Mouse (Mus musculus) cerebellum, postnatal 10 days (tissue): Measurements from ENCODE around the gene Izumo4.

Experiments
- DNase-seq, 2 experiments: peaks; one replicate each; pipeline ENCODE4 v3.0.0; 2021; ENCODE audit warnings: mixed read lengths in 2 of 2

The Izumo4 gene

DNA sequence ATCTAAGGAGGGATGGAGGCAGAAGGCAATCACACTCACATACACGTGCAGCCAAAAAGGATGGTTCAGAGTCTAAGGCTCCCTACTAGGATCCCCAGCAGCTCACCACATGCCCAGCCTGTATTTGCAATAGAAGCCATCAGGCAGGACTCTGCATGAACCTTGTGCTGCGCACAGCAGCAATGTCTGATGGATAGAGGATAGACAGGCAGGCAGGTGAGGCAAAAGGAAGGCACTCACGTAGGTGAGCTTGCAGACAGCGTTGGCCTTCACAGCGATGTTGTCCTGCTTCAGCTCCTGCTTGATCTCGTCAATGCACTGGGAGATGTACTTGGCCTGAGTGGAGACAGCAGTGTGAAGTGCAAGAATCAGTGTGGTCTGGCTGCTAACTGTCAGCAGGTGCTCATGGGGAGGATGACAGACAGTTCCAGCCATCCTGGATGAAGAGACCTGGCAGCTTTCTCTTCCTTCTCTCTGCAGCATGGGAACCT, 30.7 kb downstream of the Izumo4 start:
- peak; percentile 60 to 70 for DNase-seq

DNA sequence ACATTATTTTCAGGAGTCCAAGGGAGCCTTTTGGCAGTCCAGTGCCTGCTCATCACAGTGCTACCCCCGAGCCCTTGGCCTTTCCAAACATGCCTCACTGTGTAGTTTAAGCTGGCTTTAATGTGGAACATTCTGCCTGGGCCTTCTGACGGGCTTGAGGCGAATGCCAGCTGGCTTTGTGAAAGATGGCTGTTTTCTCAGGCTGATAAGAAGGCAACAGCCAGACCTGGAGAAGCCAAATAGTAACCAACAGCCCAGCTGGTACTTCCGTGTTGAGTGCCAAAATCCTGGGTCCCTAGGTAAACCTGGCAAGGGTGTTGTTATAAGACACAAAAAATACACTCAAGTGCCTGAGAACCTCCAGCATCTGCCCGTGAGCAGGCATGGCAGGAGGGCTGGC, 34.7 kb downstream of the Izumo4 start:
- DNase-seq, result peak; percentile 85 to 86

DNA sequence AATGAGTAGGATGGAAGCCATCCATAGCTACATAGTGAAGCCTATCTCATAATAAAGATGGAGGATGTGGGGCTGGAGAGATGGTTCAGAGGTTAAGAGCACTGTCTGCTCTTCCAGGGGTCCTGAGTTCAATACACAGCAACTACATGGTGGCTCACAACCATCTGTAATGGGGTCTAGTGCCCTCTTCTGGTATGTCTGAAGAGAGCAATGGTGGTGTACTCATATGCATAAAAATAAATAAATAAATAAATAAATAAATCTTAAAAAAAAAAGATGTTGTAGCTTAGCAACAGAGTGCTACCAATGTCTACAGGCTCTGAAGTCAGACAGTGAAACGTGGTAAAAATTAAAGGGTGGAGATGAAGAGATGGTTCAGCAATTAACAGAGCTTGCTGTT, 36.7 kb downstream of the Izumo4 start:
- no peak for DNase-seq

DNA sequence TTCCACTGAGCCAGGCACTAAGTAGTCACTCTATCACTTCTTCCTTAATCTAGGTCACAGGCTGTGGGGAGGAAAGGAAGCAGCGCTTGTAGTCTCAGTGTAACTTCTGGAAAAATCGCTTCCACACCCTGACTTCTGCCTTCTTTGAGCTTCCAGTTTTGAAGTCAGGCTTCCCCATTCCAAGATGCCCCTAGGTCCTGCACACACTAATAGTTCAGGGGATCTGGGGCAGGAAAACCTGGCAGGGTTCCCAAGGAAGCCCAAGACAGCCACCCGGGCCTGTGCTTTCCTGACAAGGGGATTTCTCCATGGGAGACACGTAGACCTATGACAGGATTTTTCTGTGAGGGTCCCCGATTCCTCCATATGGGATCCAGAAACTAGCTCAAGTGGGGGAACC, 39.2 kb downstream of the Izumo4 start:
- DNase-seq, result peak in 1 of 2 experiments; percentile 60

DNA sequence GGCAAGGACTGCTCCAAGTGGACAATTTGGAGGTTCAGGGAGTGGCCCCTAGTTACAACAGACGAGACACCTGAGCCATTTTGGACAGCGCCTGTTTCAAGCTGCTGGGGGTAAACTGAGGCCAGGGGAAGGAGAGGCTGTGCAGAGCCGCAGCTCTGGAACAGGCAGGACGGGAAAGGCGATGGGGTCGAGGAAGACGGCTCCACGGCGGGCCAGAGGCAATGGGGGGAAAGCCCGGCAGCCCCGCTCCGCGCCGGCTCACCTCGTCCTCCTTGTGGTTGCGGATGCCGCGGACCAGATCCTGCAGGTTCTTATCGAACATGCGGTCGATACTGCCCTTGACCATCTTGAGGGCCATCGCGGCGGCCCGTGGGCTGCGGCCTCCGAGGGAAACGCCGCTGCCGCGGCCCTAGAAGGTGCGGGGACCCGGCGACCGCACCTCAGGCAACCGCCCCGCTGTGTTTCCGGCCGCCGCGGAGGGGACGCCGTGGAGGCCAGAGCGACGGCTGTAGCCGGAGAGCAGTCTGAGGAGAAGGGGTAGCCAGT, 39.7 kb downstream of the Izumo4 start:
- peak in 1 of 2 experiments; percentile 36 for DNase-seq

DNA sequence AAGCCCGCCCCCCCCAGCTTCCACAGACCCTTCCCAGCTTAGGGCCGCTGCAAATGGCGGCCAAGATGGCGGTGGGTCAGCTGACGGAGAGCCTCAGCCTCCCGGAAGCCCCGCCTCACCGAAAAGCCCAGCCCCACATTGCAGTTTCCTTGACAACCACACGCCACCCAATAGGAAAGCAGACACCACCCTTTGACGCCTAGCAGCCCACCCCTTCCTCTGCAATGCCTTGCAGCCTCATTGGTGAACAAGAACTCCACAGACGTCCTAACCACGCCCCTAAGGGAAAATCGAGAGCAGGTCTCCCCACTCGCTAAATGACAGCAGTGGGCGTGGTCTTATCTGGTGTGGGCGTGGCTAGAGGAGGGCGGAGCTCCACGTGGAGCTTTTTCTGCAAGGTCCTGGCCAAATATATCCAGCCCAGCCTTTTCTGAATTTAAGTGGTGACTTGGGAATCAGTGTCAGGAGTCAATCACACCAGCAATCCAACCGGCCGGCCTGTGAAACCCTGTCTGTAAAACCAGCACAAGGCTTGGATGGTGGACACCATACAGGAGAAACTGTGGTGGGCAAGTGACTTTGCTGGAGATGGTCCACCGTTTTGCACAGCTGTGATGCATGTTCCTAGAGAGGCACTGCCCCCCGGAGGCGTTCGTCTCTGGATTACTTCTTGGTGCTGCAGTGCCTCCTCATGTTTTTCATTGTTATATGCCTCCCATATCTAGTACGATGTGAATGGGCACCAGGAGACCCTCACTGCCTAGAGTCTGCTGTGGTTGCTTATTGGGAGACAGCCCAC, 40.4 kb downstream of the Izumo4 start, which contains the start of gene Ap3d1:
Gene Ap3d1, minus strand, starts transcription at position 85 of the 799 bp plus-strand sequence.
- peak; percentile 98 to 99 for DNase-seq

DNA sequence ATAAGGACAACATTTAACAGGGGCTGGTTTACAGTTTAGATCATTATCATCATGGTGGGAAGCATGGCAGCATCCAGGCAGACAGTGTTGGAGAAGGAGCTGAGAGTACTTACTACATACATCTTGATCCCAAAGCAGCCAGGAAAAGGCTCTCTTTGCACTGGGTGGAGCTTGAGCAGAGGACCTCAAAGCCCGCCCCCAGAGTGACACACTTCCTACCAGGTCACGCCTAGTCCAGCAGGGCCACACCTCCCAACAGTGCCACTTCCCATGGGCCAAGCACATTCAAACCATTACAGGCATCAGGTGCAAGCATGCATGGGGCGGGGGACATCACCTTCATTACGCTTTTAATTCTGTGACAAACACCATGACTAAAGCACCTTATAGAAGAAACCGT, 42.3 kb downstream of the Izumo4 start:
- no peak for DNase-seq

DNA sequence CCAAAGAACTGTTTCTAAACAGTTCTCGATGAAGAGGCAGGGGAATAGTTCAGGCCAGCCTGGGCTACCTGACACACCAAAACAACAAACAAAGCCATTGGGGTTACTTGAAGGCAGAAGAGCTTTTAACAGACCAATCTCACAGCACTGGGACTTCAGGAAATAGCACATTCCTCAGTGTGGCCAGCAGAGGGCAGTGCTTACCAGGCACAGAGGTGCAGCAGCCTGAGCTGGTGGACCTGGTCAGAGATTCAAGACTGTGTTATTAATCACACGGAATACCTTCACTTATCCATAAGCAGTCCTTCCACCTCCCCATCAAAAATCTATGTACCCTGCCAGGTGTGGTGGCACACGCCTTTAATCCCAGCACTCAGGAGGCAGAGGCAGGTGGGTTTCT, 45.4 kb downstream of the Izumo4 start:
- DNase-seq, result peak; percentile 91 to 92

DNA sequence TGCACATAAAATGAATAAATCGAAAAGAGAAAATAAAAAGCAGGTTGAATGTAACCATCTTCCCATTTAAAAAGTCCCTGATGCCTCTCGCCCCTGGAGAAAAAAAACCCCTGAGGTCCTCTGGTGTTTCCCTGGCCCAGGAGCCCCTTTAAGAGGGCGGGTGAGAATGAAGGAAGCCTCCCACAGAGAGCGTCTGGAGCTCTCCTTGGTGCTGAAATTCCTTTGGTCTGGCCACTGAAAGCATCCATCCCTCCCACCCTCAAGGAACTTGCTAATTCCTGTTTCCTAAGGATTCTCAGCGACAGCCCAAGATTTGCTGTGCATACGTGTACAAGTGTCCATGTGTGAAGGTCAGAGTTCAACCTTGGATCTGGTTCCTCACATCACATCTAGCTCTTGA, 46.6 kb downstream of the Izumo4 start:
- DNase-seq, result no peak

DNA sequence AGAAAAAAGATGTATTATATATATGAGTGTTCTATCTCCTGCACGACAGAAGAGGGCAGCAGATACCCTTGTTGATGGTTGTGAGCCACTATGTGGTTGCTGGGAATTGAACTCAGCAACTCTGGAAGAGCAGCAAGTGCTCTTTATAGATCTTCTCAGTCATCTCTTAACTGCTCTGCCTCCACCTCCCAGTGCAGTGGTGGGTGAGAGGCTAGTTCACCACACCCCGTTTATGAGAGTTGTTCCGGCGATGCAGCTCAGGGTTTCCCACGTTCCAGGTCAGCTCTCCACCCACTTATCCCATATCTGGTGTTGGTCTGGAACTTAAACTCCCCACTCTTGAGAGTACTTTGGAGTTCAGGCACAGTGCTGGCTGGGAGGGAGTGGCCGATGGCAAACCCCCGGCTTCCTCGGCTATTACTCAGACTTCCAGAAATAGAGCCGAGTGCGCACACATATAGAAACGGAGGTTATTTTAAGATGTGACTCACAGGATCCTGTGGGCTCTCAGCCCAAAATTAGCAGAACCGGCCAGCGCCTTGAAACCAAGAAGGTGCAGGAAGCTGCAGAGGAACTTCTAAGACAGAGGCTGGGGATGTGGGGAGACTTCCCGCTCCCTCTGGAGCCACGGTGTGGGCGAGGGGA, 49.3 kb downstream of the Izumo4 start:
- peak in 1 of 2 experiments; percentile 42 for DNase-seq

DNA sequence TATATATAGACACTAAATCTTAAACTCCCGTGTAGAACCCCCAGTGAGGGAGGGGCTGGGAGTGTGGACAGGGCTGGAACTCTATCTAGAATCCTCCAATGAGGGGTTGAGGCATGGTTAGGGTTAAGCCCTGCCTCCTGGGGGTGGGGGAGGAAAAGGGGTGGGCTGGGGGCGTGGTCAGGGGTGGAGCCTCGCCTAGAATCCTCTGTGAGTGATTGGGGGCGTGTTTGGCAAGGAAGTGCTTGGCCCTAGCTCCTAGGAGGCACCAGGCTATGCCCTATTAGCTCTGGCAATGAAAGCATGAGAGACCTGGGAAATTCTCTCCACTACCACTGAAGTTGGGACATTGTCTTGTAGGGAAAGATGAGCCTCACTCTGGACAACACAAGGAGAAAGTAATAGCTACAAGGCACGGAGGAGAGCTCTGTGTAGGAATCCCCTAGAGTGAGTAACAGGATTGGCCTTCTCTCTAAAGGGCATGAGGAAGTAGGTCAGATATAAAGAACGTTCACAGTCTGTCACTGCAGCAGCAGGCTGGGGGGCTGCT, 50.2 kb downstream of the Izumo4 start:
- DNase-seq, result peak; percentile 84 to 87

DNA sequence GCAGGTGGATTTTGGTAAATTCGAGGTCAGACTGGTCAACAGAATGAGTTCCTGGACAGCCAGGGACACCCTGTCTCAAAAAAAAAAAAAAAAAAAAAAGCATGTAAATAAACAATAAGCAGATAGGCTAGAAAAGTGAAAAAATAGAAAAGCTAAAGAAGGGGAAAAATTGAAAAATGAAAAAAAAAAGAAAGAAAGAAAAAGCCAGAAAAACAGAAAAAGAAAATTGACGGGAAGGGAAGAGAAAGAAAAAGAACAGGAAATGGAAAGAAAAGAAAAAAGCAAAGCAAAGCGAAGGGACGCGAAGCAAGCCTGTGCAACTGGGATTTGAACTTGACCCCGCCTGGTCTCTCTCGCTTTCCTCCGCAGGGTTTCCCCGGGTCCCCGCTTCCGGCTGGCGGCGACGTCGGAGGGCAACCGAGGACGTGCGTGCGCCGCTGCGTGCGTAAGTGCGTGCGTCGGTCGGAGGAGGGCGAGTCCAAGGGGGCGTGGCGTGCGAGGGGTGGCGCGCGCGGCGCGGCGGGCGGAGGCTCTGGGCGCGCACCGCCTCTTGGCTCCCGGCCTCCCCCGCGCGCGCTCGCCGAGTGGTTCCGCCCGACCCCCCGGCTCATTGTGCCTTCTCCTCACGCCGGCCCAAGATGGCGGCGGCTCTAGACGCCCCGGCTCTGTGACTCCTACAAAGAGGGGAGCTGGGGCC, 52.8 kb downstream of the Izumo4 start, which contains the start of gene Dot1l:
Gene Dot1l, plus strand, starts transcription at position 613 of the 697 bp plus-strand sequence.
- peak; percentile 100 for DNase-seq
